Mouse (Mus musculus): ENCODE results near the gene Clec4f.

- TF ChIP-seq POLR2A (IDR thresholded peaks at IDR 0.05; ENCODE audit: low read depth, low read length), result no peak
- TF ChIP-seq CTCF (IDR thresholded peaks at IDR 0.05; ENCODE audit: extremely low read depth, insufficient read length, insufficient replicate concordance, low read depth, low read length), result no peak
These were observed at the start of gene Clec4f for GRCm38 (mm10) chr6:83656087-83656486.

All from small intestine, adult 2 months (tissue).